Mouse (Mus musculus) liver, embryonic 15.5 days (tissue): ENCODE measurements around the gene Ethe1. TPM values are rescaled to one million over a fixed set of nuclear protein-coding genes. Genes with fewer than 3 reads are reported as not detected.

Source experiments
- ATAC-seq: fragments of 200-750 bp; cut with Nextera tagmentation; 2 replicates; pipeline ENCODE4 v1.8.0; 2017; ENCODE audit warnings: moderate number of reproducible peaks, mild to moderate bottlenecking, moderate library complexity; ENCODE audit not compliant: insufficient read depth
- H3K27ac ChIP-seq: fragments of 300-500 bp; sonication (generic); replicated peaks from 2 replicates; pipeline ENCODE4 v1.5.1; 2015; ENCODE audit warnings: mild to moderate bottlenecking, inconsistent platforms
- H3K27me3 ChIP-seq: fragments of 300-500 bp; sonication (generic); 2 replicates; pipeline ENCODE4 v1.6.1; 2015; ENCODE audit warnings: mild to moderate bottlenecking, inconsistent platforms
- H3K36me3 ChIP-seq: fragments of 300-500 bp; sonication (generic); replicated peaks from 2 replicates; pipeline ENCODE4 v1.6.1; 2015; ENCODE audit warnings: moderate library complexity, mild to moderate bottlenecking, inconsistent platforms
- H3K4me1 ChIP-seq: fragments of 300-500 bp; sonication (generic); replicated peaks from 2 replicates; pipeline ENCODE4 v1.6.1; 2015; ENCODE audit warnings: inconsistent platforms
- H3K4me2 ChIP-seq: fragments of 300-500 bp; sonication (generic); 2 replicates; pipeline ENCODE4 v1.6.1; 2015; ENCODE audit warnings: moderate library complexity, mild to moderate bottlenecking, inconsistent platforms
- H3K4me3 ChIP-seq: fragments of 300-500 bp; sonication (generic); replicated peaks from 2 replicates; pipeline ENCODE4 v1.5.1; 2015; ENCODE audit warnings: mild to moderate bottlenecking, inconsistent platforms
- H3K9ac ChIP-seq: fragments of 300-500 bp; sonication (generic); 2 replicates; pipeline ENCODE4 v1.6.1; 2015; ENCODE audit warnings: moderate library complexity, mild to moderate bottlenecking, inconsistent platforms
- H3K9me3 ChIP-seq: fragments of 300-500 bp; sonication (generic); replicated peaks from 2 replicates; pipeline ENCODE4 v1.6.1; 2016; ENCODE audit warnings: inconsistent platforms
- WGBS: fragments of 180-500 bp; shearing (Covaris S2); methylation state at CpG from one replicate; pipeline ENCODE4 v1.1.7; 2015; ENCODE audit warnings: mixed read lengths; ENCODE audit not compliant: insufficient replicate concordance; 5-methylcytosine and 5-hydroxymethylcytosine counted together
- polyA plus RNA-seq: library from polyadenylated mRNA; unstranded; fragments of >200 nt; fragmentation: Nextera tagmentation; extraction: Ambion mirVana; gene quantifications from 2 replicates; pipeline ENCODE4 v1.2.1, GENCODE M21; 2015

Gene Ethe1
- polyA plus RNA-seq, 1 experiment from 2014 or later, result 27.1 TPM

DNA sequence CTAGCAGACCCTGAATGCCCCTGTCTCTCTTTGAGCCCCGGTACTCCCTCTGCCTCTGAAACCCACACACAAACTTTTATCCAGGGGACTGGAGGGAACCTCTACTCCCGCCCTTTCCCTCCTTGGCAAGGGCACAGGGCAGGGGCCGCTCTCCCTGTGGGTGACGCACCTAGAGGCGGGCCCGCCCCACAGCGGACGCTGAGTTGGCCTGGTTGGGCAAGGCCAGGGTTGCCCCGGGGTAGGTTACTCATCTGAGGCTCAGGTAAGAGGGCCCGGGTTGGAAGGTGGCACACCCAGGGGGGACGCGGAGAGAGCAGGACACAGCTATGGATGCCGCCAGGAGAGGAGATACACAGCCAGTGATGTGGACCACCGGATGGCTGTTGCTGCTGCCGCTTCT, 48.9 kb downstream of the Ethe1 start, which contains the start of gene Lypd3:
Gene Lypd3, plus strand, starts transcription at position 287 of the 400 bp plus-strand sequence.
- H3K4me2 ChIP-seq, result no peak within 1 kb of the TSS
- H3K4me1 ChIP-seq, result peaks cover 11% of the 10 kb centered on the region
- no peak within 1 kb of the TSS for H3K27ac ChIP-seq
- H3K4me3 ChIP-seq, result no peak within 1 kb of the TSS
- H3K27me3 ChIP-seq, result peaks cover 58% of the 10 kb centered on the region
- H3K36me3 ChIP-seq, result no peaks in the 10 kb centered on the region
- no peaks in the 10 kb centered on the region for H3K9me3 ChIP-seq
- no peak for ATAC-seq
- no peak within 1 kb of the TSS for H3K9ac ChIP-seq
- WGBS, result 38% methylated on average over 15 of the region's 15 CpGs

DNA sequence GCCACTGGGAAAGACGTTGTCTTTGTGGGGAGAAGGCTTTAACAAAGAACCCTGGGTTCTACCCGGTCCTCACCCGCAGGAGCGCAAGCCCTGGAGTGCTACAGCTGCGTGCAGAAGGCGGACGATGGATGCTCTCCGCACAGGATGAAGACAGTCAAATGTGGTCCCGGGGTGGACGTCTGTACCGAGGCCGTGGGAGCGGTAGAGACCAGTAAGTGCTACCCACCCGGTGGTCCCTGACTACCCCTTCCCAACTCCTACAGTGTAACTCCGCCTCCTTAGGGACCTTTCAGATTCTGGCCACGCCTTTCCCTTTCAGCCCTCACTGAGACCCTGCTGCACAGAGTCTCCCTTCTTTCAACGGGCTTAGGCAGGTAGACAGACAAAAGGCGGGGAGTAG, 49.7 kb downstream of the Ethe1 start:
- H3K4me1 ChIP-seq, result peaks cover 11% of the 10 kb centered on the region
- H3K4me3 ChIP-seq, result no peak overlapping the region
- no peaks in the 10 kb centered on the region for H3K36me3 ChIP-seq
- no peaks in the 10 kb centered on the region for H3K9me3 ChIP-seq
- WGBS, result 7% methylated on average over 18 of the region's 18 CpGs
- no peak for ATAC-seq
- no peak overlapping the region for H3K27ac ChIP-seq
- no peak overlapping the region for H3K9ac ChIP-seq
- H3K4me2 ChIP-seq, result no peak overlapping the region
- H3K27me3 ChIP-seq, result peaks cover 63% of the 10 kb centered on the region

- 2% methylated on average over 35 of the region's 35 CpGs for WGBS
- peak overlapping the region; percentile 46 for H3K4me3 ChIP-seq
- H3K27ac ChIP-seq, result no peak overlapping the region
- ATAC-seq, result no peak
- H3K9ac ChIP-seq, result no peak overlapping the region
- H3K9me3 ChIP-seq, result no peaks in the 10 kb centered on the region
- H3K36me3 ChIP-seq, result no peaks in the 10 kb centered on the region
- peak overlapping the region; percentile 73 for H3K4me2 ChIP-seq
- H3K4me1 ChIP-seq, result peaks cover 11% of the 10 kb centered on the region
- peaks cover 63% of the 10 kb centered on the region for H3K27me3 ChIP-seq
These were observed 50.9 kb downstream of the Ethe1 start for GRCm38 (mm10) chr7:24638026-24638856.

DNA sequence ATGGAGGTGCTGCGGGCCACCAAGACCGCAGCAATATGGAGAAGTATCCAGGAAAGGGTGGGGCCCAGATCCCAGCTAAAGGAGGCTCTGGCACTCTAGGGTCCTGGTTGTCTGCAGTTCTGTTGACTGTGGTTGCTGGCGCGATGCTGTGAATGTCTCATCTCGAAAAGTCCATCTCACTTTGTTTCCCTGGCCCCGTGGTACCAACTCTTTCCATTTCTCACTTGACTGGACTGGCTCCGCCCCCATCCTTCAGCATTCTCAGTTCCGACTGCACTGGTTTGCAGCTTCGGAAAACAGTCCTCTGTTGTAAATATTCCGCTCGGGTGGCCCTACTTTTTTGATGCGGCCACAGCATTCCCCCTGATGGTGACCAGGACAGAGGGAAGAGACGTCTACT, 53.1 kb downstream of the Ethe1 start:
- Histone ChIP-seq H3K27ac (no peak overlapping the region), H3K36me3 (no peaks in the 10 kb centered on the region), H3K9ac (no peak overlapping the region), H3K4me3 (no peak overlapping the region), H3K4me1 (peaks cover 11% of the 10 kb centered on the region), H3K27me3 (peaks cover 59% of the 10 kb centered on the region), H3K4me2 (no peak overlapping the region), H3K9me3 (no peaks in the 10 kb centered on the region)
- ATAC-seq, result no peak
- WGBS, result 60% methylated on average over 13 of the region's 13 CpGs

GRCm38 (mm10) chr7:24642491-24642890, 55.1 kb downstream of the Ethe1 start:
- H3K4me2 ChIP-seq, result no peak overlapping the region
- no peak for ATAC-seq
- no peaks in the 10 kb centered on the region for H3K36me3 ChIP-seq
- H3K4me1 ChIP-seq, result peaks cover 11% of the 10 kb centered on the region
- no peak overlapping the region for H3K4me3 ChIP-seq
- H3K27me3 ChIP-seq, result peaks cover 40% of the 10 kb centered on the region
- no peak overlapping the region for H3K9ac ChIP-seq
- H3K27ac ChIP-seq, result no peak overlapping the region
- H3K9me3 ChIP-seq, result no peaks in the 10 kb centered on the region
- WGBS, result 6% methylated on average over 9 of the region's 9 CpGs

DNA sequence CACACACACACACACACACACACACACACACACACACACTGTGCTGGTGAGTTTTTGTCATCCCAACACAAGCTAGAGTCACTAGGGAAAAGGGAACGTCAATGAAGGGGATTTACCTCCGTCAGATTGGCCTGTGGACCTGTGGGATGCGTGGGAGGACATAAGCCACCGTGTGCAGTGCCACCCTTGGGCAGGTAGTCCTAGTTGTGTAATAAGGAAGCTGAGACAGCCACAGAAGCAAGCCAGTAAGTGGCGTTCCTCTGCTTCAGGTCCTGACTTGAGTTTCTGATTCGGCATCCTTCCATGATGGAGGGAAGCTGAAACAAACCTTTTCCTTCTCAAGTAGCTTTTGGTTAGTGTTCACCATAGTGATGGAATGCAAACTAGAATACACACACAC, 57.1 kb downstream of the Ethe1 start:
- peaks cover 20% of the 10 kb centered on the region for H3K27me3 ChIP-seq
- ATAC-seq, result no peak
- 70% methylated on average over 6 of the region's 6 CpGs for WGBS
- H3K9me3 ChIP-seq, result no peaks in the 10 kb centered on the region
- no peaks in the 10 kb centered on the region for H3K36me3 ChIP-seq
- H3K9ac ChIP-seq, result no peak overlapping the region
- no peak overlapping the region for H3K4me3 ChIP-seq
- H3K27ac ChIP-seq, result no peak overlapping the region
- no peaks in the 10 kb centered on the region for H3K4me1 ChIP-seq
- H3K4me2 ChIP-seq, result no peak overlapping the region

- Histone ChIP-seq H3K9ac (no peak overlapping the region), H3K27me3 (peaks cover 15% of the 10 kb centered on the region), H3K9me3 (no peaks in the 10 kb centered on the region), H3K4me2 (no peak overlapping the region), H3K27ac (no peak overlapping the region), H3K4me1 (no peaks in the 10 kb centered on the region), H3K4me3 (no peak overlapping the region), H3K36me3 (no peaks in the 10 kb centered on the region)
- 13% methylated on average over 7 of the region's 7 CpGs for WGBS
- ATAC-seq, result no peak
These were observed 57.7 kb downstream of the Ethe1 start for GRCm38 (mm10) chr7:24644996-24645395.

- ATAC-seq, result no peak
- H3K4me1 ChIP-seq, result no peaks in the 10 kb centered on the region
- WGBS, result 56% methylated on average over 7 of the region's 7 CpGs
These were observed 59.1 kb downstream of the Ethe1 start for GRCm38 (mm10) chr7:24646486-24646885.

DNA sequence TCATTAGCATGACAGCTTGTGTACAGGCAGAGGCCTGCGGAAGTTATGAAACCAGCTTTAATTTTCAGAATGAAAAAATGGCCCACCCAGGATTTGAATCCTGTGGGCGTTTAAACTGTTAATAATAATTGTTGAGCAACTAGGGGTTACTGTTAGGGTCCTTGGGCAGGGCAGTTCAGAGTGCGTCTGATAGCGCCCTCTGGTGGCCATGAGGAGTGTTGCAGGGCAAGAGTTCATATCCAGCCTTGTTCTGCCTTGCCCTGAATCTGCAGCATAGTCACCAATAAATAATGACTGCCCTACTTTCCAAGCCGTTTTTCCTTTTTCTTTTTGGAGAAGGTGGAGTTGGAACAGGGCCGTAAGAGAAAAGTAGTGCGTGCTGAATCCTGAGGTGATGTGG, 66.3 kb downstream of the Ethe1 start:
- H3K27me3 ChIP-seq, result no peaks in the 10 kb centered on the region
- H3K36me3 ChIP-seq, result no peaks in the 10 kb centered on the region
- 18% methylated on average over 7 of the region's 7 CpGs for WGBS
- 0 out of 2 replicates have a peak, but pooled peaks cover 3% of the 10 kb centered on the region for H3K4me1 ChIP-seq
- H3K4me2 ChIP-seq, result no peak overlapping the region
- H3K9ac ChIP-seq, result no peak overlapping the region
- no peak for ATAC-seq
- no peaks in the 10 kb centered on the region for H3K9me3 ChIP-seq
- H3K4me3 ChIP-seq, result no peak overlapping the region
- no peak overlapping the region for H3K27ac ChIP-seq

More at GRCm38 (mm10) chr7:24646486-24646885, 59.1 kb downstream of the Ethe1 start:
- H3K9ac ChIP-seq, result no peak overlapping the region
- H3K4me3 ChIP-seq, result no peak overlapping the region
- peaks cover 3% of the 10 kb centered on the region; the same call in 1 of the 2 replicates for H3K27me3 ChIP-seq
- H3K9me3 ChIP-seq, result no peaks in the 10 kb centered on the region
- H3K36me3 ChIP-seq, result no peaks in the 10 kb centered on the region
- H3K27ac ChIP-seq, result no peak overlapping the region
- H3K4me2 ChIP-seq, result no peak overlapping the region

Other genes with a start within 250 kb of the Ethe1 start
- not detected in 2 replicates for gene Lypd5, start 238.3 kb upstream of the Ethe1 start, polyA plus RNA-seq
- 127 and 144 TPM in 2 replicates for gene Kcnn4, start 217.3 kb upstream of the Ethe1 start, polyA plus RNA-seq
- gene Smg9, start 187.9 kb upstream of the Ethe1 start, polyA plus RNA-seq, result 14.8 and 15.9 TPM in 2 replicates
- gene Irgc1, start 135.2 kb upstream of the Ethe1 start, polyA plus RNA-seq, result 0.18 TPM in 1 of 2 replicates, not detected in the other
- gene Plaur, start 125.1 kb upstream of the Ethe1 start, polyA plus RNA-seq, result 5.8 and 6.5 TPM in 2 replicates
- gene Cadm4, start 105.5 kb upstream of the Ethe1 start, polyA plus RNA-seq, result 0.20 and 0.25 TPM in 2 replicates
- gene Zfp428, start 80.5 kb upstream of the Ethe1 start, polyA plus RNA-seq, result 4.2 and 4.5 TPM in 2 replicates
- gene AC161166.1, start 75.1 kb upstream of the Ethe1 start, polyA plus RNA-seq, result not detected in 2 replicates
- gene Irgq, start 56.9 kb upstream of the Ethe1 start, polyA plus RNA-seq, result 1.6 and 2.0 TPM in 2 replicates
- not detected in 2 replicates for gene Pinlyp, start 41.4 kb upstream of the Ethe1 start, polyA plus RNA-seq
- 41.1 and 48.9 TPM in 2 replicates for gene Xrcc1, start 41.3 kb upstream of the Ethe1 start, polyA plus RNA-seq
- gene Zfp575, start 98 bp downstream of the Ethe1 start, polyA plus RNA-seq, result 0.22 and 0.24 TPM in 2 replicates
- 0.10 and 0.12 TPM in 2 replicates for gene Phldb3, start 23.2 kb downstream of the Ethe1 start, polyA plus RNA-seq
- gene Lypd3, start 49.0 kb downstream of the Ethe1 start, polyA plus RNA-seq, result not detected in 2 replicates
- 0.08 TPM in 1 of 2 replicates, not detected in the other for gene Tex101, start 89.1 kb downstream of the Ethe1 start, polyA plus RNA-seq
- not detected in 2 replicates for gene BC049730, start 121.7 kb downstream of the Ethe1 start, polyA plus RNA-seq
- not detected in 2 replicates for gene Gm4763, start 139.4 kb downstream of the Ethe1 start, polyA plus RNA-seq
- 10.1 and 13.5 TPM in 2 replicates for gene Cd177, start 172.8 kb downstream of the Ethe1 start, polyA plus RNA-seq
- 2.1 and 2.4 TPM in 2 replicates for gene Ceacam10, start 189.7 kb downstream of the Ethe1 start, polyA plus RNA-seq